Mouse (Mus musculus) MEL (cell line): Measurements from ENCODE around the gene Marc1. TPM values are rescaled to one million over a fixed set of nuclear protein-coding genes. Genes with fewer than 3 reads are reported as not detected.

Experiments used
- DNase-seq: peaks from one replicate; pipeline ENCODE4 v3.0.0; 2011; ENCODE audit warnings: low read depth, low spot score
- H3K27ac ChIP-seq: 2 replicates; pipeline ENCODE4 v1.5.1; 2012; ENCODE audit warnings: low read depth, mild to moderate bottlenecking, control low read depth, low read length, moderate library complexity; ENCODE audit not compliant: control insufficient read depth
- H3K27me3 ChIP-seq, 2 experiments: fragments of 150-350 bp in 1 of 2; sonication (generic) in 1 of 2; 2 replicates each; pipeline ENCODE4 v1.6.1; 2012; ENCODE audit warnings: low read length in 2 of 2, mild to moderate bottlenecking in 2 of 2, improper control_type of control experiment in 1 of 2, moderate library complexity in 1 of 2; ENCODE audit not compliant: insufficient read depth in 2 of 2, control insufficient read depth in 1 of 2
- H3K36me3 ChIP-seq, 2 experiments: 2 replicates each; pipeline ENCODE4 v1.6.1; 2012 to 2014; ENCODE audit warnings: low read length in 2 of 2, improper control_type of control experiment in 1 of 2, inconsistent platforms in 1 of 2, mild to moderate bottlenecking in 1 of 2; ENCODE audit not compliant: insufficient read depth in 2 of 2, control insufficient read depth in 1 of 2
- H3K4me1 ChIP-seq, 2 experiments: fragments of 150-350 bp in 1 of 2; sonication (generic) in 1 of 2; 2 replicates each; pipeline ENCODE4 v1.6.1; 2012; ENCODE audit warnings: low read length in 2 of 2, improper control_type of control experiment in 1 of 2, mild to moderate bottlenecking in 1 of 2; ENCODE audit not compliant: insufficient read depth in 2 of 2, control insufficient read depth in 1 of 2
- H3K4me3 ChIP-seq, 2 experiments: fragments of 150-350 bp in 1 of 2; sonication (generic) in 1 of 2; 2 replicates each; pipeline ENCODE4 v1.5.1; 2012; ENCODE audit warnings: low read depth in 2 of 2, low read length in 2 of 2, mild to moderate bottlenecking in 2 of 2, moderate library complexity in 2 of 2, control low read depth in 1 of 2, improper control_type of control experiment in 1 of 2; ENCODE audit not compliant: control insufficient read depth in 1 of 2, insufficient read depth in 1 of 2
- H3K79me2 ChIP-seq: 2 replicates; pipeline ENCODE4 v1.6.1; 2012; ENCODE audit warnings: mild to moderate bottlenecking, low read length, moderate library complexity; ENCODE audit not compliant: control insufficient read depth, poor library complexity, insufficient read depth
- H3K9ac ChIP-seq: 2 replicates; pipeline ENCODE4 v1.6.1; 2012; ENCODE audit warnings: low read depth, mild to moderate bottlenecking, control low read depth, low read length, moderate library complexity; ENCODE audit not compliant: control insufficient read depth, poor library complexity, severe bottlenecking
- H3K9me3 ChIP-seq: fragments of 150-350 bp; sonication (generic); replicated peaks from 2 replicates; pipeline ENCODE4 v1.6.1; 2012; ENCODE audit warnings: mild to moderate bottlenecking, low read length, improper control_type of control experiment, moderate library complexity; ENCODE audit not compliant: insufficient read depth
- GATA1 ChIP-seq: IDR thresholded peaks from 2 replicates; pipeline ENCODE4 v1.6.1; 2011; ENCODE audit warnings: low read depth, low read length, improper control_type of control experiment
- polyA plus RNA-seq, 2 experiments: library from polyadenylated mRNA; stranded (reverse) in 1 of 2; unstranded in 1 of 2; fragments of >175 nt in 1 of 2; fragments of >200 nt in 1 of 2; gene quantifications; 2 replicates each; pipeline versions ENCODE4 v1.2.1 to v1.2.4; 2012; ENCODE audit warnings: low replicate concordance in 2 of 2, low read depth in 1 of 2; ENCODE audit not compliant: insufficient read length in 2 of 2, insufficient read depth in 1 of 2, missing spikeins in 1 of 2
- total RNA-seq: library from RNA; depleted of rRNA; stranded (reverse); fragments of 300-350 nt; gene quantifications from 2 replicates; pipeline ENCODE4 v1.2.3, GENCODE M21; 2012; rRNA removed

Marc1 gene
- total and polyA plus RNA-seq, 3 experiments: 0.08 to 0.10 TPM; not detected in 1

- no peak for TF ChIP-seq GATA1
- Histone ChIP-seq H3K4me1 (peaks cover 0 to 5% of the 10 kb centered on the region in 2 experiments; a peak in 1 of 4 replicates), H3K79me2 (no peaks in the 10 kb centered on the region; the same call in 1 of the 2 replicates), H3K9ac (no peak overlapping the region), H3K9me3 (no peaks in the 10 kb centered on the region), H3K36me3 (peaks cover 0 to 5% of the 10 kb centered on the region in 2 experiments; a peak in 1 of 4 replicates), H3K4me3 (no peak overlapping the region), H3K27me3 (no peaks in the 10 kb centered on the region), H3K27ac (no peak overlapping the region)
- DNase-seq: no peak
These were observed 73.9 kb downstream of the Marc1 start for GRCm38 (mm10) chr1:184737228-184737627.

Other genes starting within 250 kb of the Marc1 start
- 2.4 and 2.7 TPM in 2 replicates for gene Hlx, start 78.7 kb downstream of the Marc1 start, total RNA-seq
- 1 to 10 TPM in 1 of 2 experiments, not detected in 1; 9.6 TPM for gene Hlx, start 78.7 kb downstream of the Marc1 start, polyA plus RNA-seq
- 97.6 and 99.4 TPM in 2 replicates for gene Marc2, start 35.1 kb upstream of the Marc1 start, total RNA-seq
- gene Marc2, start 35.1 kb upstream of the Marc1 start, polyA plus RNA-seq: 100 to 1,000 TPM in 1 of 2 experiments, not detected in 1; 281 TPM
- gene C130074G19Rik, start 71.9 kb upstream of the Marc1 start, total RNA-seq: not detected in 2 replicates
- not detected for gene C130074G19Rik, start 71.9 kb upstream of the Marc1 start, polyA plus RNA-seq
- gene Mark1, start 188.3 kb upstream of the Marc1 start, total RNA-seq: not detected in 2 replicates
- gene Mark1, start 188.3 kb upstream of the Marc1 start, polyA plus RNA-seq: not detected